Mouse (Mus musculus) CD4-positive, CD25-positive, alpha-beta regulatory T cell, adult 2 months (primary cell): ENCODE data around the gene Cntrob.

Experiments
- DNase-seq: peaks from one replicate; pipeline ENCODE4 v3.0.0-alpha.2; 2012; ENCODE audit warnings: low read depth, low spot score

The Cntrob gene

GRCm38 (mm10) chr11:69302817-69303216 is 20.8 kb downstream of the Cntrob start:
- DNase-seq, result no peak

DNA sequence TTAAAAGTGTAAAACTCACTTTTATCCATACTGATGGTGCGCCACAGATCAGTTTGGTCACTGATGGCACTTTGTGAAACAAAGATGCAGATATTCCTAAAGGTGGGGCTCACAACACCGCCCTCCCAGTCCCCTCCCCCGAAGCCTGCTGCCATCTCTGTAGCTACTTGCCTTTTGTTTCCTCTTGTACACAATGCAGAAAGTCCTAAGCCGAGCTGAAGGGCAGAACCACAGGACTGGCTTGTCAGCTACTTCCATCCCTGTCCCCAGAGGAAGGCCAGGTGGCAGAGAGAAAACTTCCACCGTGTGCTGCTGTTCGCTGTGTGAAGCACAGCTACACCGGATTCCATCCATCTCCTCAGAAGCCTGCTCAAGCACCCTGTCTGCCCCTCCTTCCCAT is 25.3 kb downstream of the Cntrob start:
- no peak for DNase-seq

GRCm38 (mm10) chr11:69297799-69298198 is 25.8 kb downstream of the Cntrob start:
- no peak for DNase-seq

- no peak for DNase-seq
These were observed 28.3 kb downstream of the Cntrob start for GRCm38 (mm10) chr11:69295286-69295685.

DNA sequence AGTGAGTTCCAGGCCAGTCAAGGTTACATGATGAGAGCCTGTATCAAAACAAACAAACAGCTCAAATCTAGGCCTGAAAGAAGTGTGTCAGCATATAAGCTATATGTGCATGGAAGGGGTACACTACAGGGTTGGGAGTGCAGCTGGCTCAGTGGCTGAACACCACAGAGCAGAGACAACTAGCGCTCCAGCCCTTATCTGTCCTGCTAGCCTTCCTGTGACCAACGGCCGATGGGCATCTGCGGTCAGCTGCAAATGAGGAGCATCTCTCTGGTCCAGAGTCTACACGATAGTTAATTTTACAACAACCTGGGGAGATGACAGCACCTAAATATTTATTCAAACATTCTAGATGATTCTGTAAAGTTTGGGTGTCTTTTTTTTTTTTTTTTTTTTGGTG is 32.5 kb downstream of the Cntrob start:
- no peak for DNase-seq

- DNase-seq, result no peak
These were observed 46.3 kb downstream of the Cntrob start for GRCm38 (mm10) chr11:69277267-69277666.

DNA sequence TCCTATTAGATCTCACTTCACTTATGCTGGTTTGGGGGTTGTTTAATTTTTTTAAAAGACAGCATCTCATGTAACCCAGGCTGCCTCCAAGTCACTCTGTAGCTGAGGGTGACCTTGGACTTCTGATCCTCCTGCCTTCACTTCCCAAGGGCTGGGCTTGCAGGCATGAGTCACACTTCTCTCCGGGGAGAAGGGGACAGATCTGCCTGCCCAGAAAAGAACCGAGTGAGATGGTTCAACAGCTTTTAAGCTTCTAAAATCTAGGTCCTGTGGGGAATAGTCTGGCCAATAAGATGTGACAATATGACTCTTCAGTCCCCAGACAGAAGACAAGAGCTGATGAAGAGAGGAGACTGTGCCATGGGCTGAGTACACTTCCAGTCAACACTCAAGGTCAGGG is 47.5 kb downstream of the Cntrob start:
- DNase-seq, result no peak

GRCm38 (mm10) chr11:69275650-69276049 is 47.9 kb downstream of the Cntrob start:
- DNase-seq, result no peak

DNA sequence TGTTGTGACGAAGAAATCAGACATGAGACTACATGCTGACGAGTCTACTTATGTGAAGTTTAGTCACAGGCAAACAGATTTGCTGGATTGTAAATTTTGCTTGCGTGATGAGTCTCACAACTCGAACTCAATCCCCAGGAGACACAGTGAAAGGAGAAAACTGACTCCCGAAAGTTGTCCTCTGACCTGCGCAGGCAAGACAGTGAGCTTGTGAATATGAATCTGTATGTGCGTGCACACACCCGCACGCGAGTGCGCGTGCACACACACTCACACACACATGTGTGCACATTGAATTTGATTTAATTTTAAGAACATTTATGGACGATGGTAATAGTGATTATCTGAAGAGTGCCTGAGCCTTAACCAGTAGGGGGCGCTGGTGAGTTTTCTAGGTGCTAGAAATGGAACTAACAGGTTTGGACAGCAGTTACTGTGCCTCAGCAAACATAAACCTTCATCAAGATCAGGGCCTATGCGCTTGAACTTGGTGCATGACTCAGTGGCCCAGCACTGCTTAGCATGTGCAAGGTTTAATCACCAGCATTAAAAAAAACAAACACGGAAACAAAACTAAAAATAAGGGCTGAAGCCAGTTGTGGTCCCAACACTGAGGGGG is 51.3 kb downstream of the Cntrob start:
- DNase-seq, result peak; percentile 89

DNA sequence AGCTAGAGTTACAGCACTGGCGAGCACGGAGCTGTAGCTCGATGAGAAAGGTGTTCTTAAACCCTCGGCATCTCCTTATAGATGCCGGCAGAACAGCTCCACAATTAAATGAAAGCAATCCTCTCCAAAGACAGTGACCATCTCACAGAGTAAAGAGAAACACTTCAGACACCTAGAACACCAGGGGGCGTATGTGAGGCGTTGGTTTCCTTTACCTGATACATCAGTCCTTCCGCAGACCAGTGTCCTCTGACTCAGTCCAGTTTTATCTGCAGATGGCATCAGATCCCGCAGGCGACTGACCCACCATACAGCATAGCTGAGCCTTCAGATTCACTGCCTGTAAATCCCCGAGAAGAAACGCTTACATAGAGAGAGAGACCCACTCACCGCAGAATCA is 54.0 kb downstream of the Cntrob start:
- DNase-seq, result peak; percentile 86

GRCm38 (mm10) chr11:69268100-69268499 is 55.5 kb downstream of the Cntrob start:
- peak; percentile 65 for DNase-seq

GRCm38 (mm10) chr11:69267341-69267740 is 56.2 kb downstream of the Cntrob start:
- DNase-seq, result peak; percentile 83

DNA sequence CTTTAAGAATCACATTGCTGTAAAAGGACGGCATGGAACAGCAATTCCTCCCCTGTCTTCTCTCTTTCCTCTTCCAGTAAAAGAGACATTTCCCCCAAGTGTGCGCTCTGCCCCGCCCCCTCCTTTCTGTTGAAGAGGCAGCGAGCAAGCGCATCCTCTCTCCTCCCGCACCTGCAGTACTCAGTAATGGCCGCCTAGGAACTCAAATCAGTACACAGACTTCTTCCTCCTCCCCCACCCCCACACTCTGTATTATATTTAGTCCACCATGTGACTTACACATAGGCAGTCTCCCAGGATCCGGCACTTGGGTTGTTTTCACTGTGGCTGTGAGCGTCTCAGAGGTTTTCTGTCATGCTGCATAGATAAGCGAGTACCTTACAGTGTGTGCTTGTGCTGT is 57.3 kb downstream of the Cntrob start:
- peak; percentile 85 for DNase-seq

DNA sequence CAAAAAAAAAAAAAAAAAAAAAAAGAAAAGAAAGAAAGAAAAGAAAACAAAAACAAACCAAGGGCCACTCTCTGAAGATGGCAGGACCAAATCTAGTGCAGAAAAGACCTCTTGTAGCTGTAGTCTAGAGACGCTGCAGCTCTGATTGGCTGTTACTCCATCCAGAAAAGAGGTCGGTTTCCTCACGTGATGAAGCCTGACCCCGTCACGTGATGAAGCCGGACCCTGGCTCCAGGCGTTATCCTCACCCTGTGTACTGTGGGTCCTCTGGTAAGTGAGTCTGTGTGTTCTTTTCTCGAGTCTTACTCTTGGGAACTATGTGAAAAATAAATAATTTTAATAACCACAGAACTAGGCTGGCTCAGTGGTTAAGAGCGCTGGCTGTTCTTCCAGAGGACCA is 58.2 kb downstream of the Cntrob start:
- DNase-seq, result no peak

DNA sequence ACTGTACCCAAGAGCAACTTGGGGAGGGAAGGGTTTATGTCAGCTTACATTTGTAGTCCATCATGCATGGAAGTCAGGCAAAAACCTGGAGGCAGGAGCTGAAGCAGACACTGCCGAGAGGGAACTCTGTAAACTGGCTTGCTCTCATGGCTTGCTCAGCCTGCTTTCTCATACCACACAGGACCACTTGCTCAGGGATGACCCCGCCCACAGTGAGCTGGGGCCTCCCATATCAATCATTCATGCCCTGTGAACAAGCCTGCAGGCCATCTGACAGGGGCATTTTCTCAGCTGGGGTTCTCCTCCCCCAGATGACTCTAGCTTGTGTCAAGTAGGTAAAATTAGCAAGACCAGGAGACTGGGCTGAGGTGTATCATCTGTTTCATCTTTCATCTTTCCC is 59.3 kb downstream of the Cntrob start:
- DNase-seq, result no peak

DNA sequence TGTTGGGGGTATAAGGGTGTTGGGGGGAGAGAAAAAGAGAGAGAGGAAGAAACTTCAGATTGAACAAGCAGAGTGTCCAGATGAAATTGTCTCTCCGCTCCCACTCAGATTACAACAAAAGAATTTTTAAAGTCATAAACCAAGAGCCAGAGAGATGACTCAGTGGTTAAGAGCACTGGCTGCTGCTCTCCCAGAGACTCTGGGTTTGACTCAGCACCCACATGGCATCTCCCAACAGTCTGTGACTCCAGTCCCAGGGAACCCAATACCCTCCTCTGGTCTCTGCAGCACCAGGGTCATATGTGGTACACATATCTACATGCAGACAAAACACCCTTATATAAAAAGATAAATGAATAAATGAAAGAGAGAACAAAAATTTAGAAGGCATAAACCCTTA is 63.5 kb downstream of the Cntrob start:
- DNase-seq, result no peak

DNA sequence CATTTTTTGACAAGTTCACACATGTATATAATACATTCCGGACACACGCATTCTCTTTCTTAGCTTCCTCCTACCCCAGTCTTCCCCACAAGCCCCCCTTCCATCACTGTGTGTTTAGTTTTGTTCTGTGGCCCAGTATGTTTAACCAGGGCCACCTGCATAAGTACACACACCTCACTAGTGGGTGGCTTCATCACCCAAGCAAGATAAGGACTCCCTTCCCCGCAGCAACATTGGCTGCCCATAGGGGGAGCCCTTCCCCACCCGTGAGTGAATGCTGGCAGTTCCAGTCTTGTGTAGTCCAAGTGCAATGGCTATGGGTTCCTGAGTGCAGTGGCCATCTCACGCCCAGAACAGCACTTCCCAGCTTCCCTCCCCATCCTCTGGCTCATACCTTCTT is 65.3 kb downstream of the Cntrob start:
- DNase-seq, result peak; percentile 90

GRCm38 (mm10) chr11:69257807-69258206 is 65.8 kb downstream of the Cntrob start:
- peak; percentile 83 for DNase-seq

- no peak for DNase-seq
These were observed 66.5 kb downstream of the Cntrob start for GRCm38 (mm10) chr11:69257072-69257471.

DNA sequence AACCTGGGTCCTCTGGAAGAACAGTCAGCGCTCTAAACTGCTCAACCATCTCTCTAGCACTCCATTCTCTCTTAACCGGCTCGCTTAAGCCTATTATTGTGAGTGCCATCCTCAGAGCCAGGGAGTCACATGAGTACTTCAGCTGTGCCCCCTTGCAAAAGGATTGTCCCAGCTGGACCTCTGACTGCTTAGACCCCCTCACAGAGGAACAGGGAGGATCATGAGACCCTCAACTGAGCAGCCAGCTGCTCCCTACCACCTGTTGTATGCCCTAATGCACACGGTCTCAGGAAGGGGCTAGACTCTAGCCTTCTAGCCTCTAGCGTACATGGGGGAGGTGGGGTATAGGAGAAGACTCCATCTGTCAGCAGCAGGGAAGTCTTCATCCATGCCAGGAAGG is 68.8 kb downstream of the Cntrob start:
- DNase-seq, result no peak

DNA sequence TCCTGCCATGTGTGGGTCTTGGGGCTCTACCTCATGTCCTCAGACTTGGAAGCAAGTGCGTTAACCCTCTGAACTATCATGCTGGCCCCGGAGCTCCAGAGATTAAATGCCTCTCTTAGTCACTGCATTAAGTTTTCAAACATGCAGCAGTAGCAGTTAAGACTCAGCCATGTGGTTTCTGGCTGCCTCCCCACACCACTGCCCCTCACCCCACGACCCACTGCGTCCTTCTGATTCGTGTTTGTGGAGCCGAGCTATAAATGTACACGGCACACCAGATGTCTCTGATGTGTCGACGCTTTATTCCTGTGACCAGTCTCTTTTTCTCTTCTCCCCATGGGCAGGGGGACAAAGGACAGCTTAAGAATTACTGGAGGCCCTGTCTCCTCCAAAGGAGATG is 70.4 kb downstream of the Cntrob start:
- no peak for DNase-seq

GRCm38 (mm10) chr11:69251953-69252352 is 71.6 kb downstream of the Cntrob start:
- DNase-seq, result no peak

GRCm38 (mm10) chr11:69251135-69251842 is 72.3 kb downstream of the Cntrob start:
- peak; percentile 67 for DNase-seq

DNA sequence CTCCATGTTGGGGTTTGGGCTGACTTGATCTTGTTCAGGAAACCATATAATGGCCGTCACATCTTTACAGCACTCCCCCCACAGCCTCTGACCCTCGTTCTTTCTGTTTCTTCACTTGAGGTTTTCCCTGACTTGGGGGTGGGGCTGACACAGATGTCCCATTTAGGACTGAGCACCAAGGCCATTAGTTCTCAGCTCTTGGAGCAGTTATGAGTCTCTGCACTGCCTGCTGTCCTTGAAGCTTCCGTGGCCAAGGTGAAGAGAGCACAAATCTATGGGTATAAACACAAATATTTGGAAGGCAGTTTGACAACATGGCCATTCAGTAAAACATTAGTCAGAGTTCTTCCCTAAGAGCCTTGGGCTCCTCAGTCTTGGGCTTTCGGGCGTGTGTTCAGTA is 73.5 kb downstream of the Cntrob start:
- DNase-seq, result no peak
